ENCODE assay signal across 17 mouse cellular contexts in genomic region chr14:122683645-122684044, GRCm38 (mm10).
DNase-seq lines count a peak whose midpoint lies in the region; ATAC-seq and TF ChIP-seq lines count a peak whose summit lies in the region.
"Had no signal": no experiment of that assay in that cellular context is flagged by ENCODE, and none has a peak within 500 bp of the region (broad histone marks: within the 10 kb centered on the region; RNA-seq: fewer than 3 reads in every experiment).

No protein-coding gene starts in this region.

- TF ChIP-seq CTCF in MEL (IDR thresholded peaks at IDR 0.05 in 2 of 3, conservative IDR thresholded peaks at IDR 0.05 in 1 of 3; ENCODE audit: control insufficient read depth in 1 of 3, insufficient read depth in 1 of 3, low read depth in 2 of 3, low read length in 3 of 3, poor library complexity in 1 of 3, severe bottlenecking in 1 of 3): no peak

- ATAC-seq in midbrain, embryonic 11.5 days (ENCODE audit: low FRiP score): no peak
- no peak for ATAC-seq in midbrain, embryonic 13.5 days
- ATAC-seq: inflammation-experienced regulatory T-cells, adult 6 months had no signal

- no peaks in the 10 kb centered on the region for H3K36me3 ChIP-seq in midbrain, embryonic 11.5 days (ENCODE audit: control insufficient read depth, insufficient read depth, low read length)
- H3K36me3 ChIP-seq in midbrain, embryonic 13.5 days: no peaks in the 10 kb centered on the region
- H3K36me3 ChIP-seq in MEL (ENCODE audit: control insufficient read depth in 1 of 2, insufficient read depth in 2 of 2, low read length in 2 of 2): no peaks in the 10 kb centered on the region; a peak in 2 of 4 replicates
- H3K36me3 ChIP-seq: embryonic facial prominence, embryonic 13.5 days; forebrain, embryonic 12.5 days; heart, embryonic 10.5 days had no signal

- WGBS in midbrain, embryonic 11.5 days: 79% methylated on average over 1 of the region's 1 CpGs
- WGBS in midbrain, embryonic 13.5 days: 82% methylated on average over 1 of the region's 1 CpGs

- TF ChIP-seq EP300 in MEL (IDR thresholded peaks at IDR 0.05; ENCODE audit: low read depth in 1 of 2, low read length in 2 of 2): 0 out of 4 replicates have a peak, but pooled peaks of 1 of the 2 experiments have one; percentile 8

- intact Hi-C loops in left cerebral cortex, postnatal 14 days (cut with DNase I): no loop called here

- no peak overlapping the region for H3K4me2 ChIP-seq in midbrain, embryonic 11.5 days
- no peak overlapping the region for H3K4me2 ChIP-seq in midbrain, embryonic 13.5 days (replicated peaks)
- H3K4me2 ChIP-seq: embryonic facial prominence, embryonic 13.5 days; forebrain, embryonic 12.5 days; hindbrain, embryonic 12.5 days had no signal

- H3K4me3 ChIP-seq in midbrain, embryonic 11.5 days (ENCODE audit: low read depth, low read length): no peak overlapping the region
- no peak overlapping the region for H3K4me3 ChIP-seq in midbrain, embryonic 13.5 days (replicated peaks)
- H3K4me3 ChIP-seq in MEL (ENCODE audit: control insufficient read depth in 1 of 2, insufficient read depth in 1 of 2, low read depth in 2 of 2, low read length in 2 of 2): no peak overlapping the region
- H3K4me3 ChIP-seq: embryonic facial prominence, embryonic 13.5 days; forebrain, embryonic 12.5 days; heart, embryonic 10.5 days; hindbrain, embryonic 12.5 days had no signal

- H3K79me2 ChIP-seq in MEL (ENCODE audit: control insufficient read depth, insufficient read depth, low read length, poor library complexity): no peaks in the 10 kb centered on the region

- H3K27ac ChIP-seq in midbrain, embryonic 11.5 days (ENCODE audit: low read depth, low read length): no peak overlapping the region
- no peak overlapping the region for H3K27ac ChIP-seq in midbrain, embryonic 13.5 days
- no peak overlapping the region for H3K27ac ChIP-seq in MEL (ENCODE audit: control insufficient read depth, low read depth, low read length)
- H3K27ac ChIP-seq: embryonic facial prominence, embryonic 13.5 days; heart, embryonic 10.5 days had no signal

- H3K9me3 ChIP-seq in midbrain, embryonic 11.5 days (ENCODE audit: control insufficient read depth, low read length): no peaks in the 10 kb centered on the region
- no peaks in the 10 kb centered on the region for H3K9me3 ChIP-seq in midbrain, embryonic 13.5 days
- H3K9me3 ChIP-seq in MEL (replicated peaks; ENCODE audit: insufficient read depth, low read length): no peaks in the 10 kb centered on the region
- H3K9me3 ChIP-seq: embryonic facial prominence, embryonic 13.5 days; forebrain, embryonic 12.5 days; G1E; heart, embryonic 10.5 days; hindbrain, embryonic 12.5 days had no signal

- H3K4me1 ChIP-seq in midbrain, embryonic 11.5 days (ENCODE audit: control insufficient read depth, insufficient read depth, low read length): no peaks in the 10 kb centered on the region
- peaks cover 18% of the 10 kb centered on the region for H3K4me1 ChIP-seq in midbrain, embryonic 13.5 days (replicated peaks)
- H3K4me1 ChIP-seq in MEL (ENCODE audit: control insufficient read depth in 1 of 2, insufficient read depth in 2 of 2, low read length in 2 of 2): peaks cover 0 to 8% of the 10 kb centered on the region in 2 experiments; a peak in 2 of 4 replicates

- no peak overlapping the region for H3K9ac ChIP-seq in midbrain, embryonic 11.5 days (ENCODE audit: low read length)
- H3K9ac ChIP-seq in midbrain, embryonic 13.5 days (replicated peaks): no peak overlapping the region
- no peak overlapping the region for H3K9ac ChIP-seq in MEL (ENCODE audit: control insufficient read depth, low read depth, low read length, poor library complexity, severe bottlenecking)
- H3K9ac ChIP-seq: embryonic facial prominence, embryonic 13.5 days; forebrain, embryonic 12.5 days; hindbrain, embryonic 12.5 days had no signal

- peak; percentile 37 for DNase-seq in midbrain, embryonic 11.5 days (ENCODE audit: low spot score, missing footprints)
- DNase-seq in MEL (ENCODE audit: low read depth, low spot score): no peak
- DNase-seq in retina, embryonic 14.5 days (ENCODE audit: low spot score): peak; percentile 64
- no peak for DNase-seq in lung, postnatal 25 days (ENCODE audit: low spot score)
- DNase-seq in left cerebral cortex, postnatal 14 days (ENCODE audit: low spot score in 2 of 2): no peak
- DNase-seq: adrenal gland, postnatal 25 days; gastrocnemius, postnatal 36 days; heart, adult 11 months; heart, postnatal 10 days; heart, postnatal 4 days had no signal

- no peaks in the 10 kb centered on the region for H3K27me3 ChIP-seq in midbrain, embryonic 11.5 days (ENCODE audit: control insufficient read depth, insufficient read depth, low read length)
- H3K27me3 ChIP-seq in midbrain, embryonic 13.5 days: no peaks in the 10 kb centered on the region
- no peaks in the 10 kb centered on the region for H3K27me3 ChIP-seq in MEL (ENCODE audit: control insufficient read depth in 1 of 2, insufficient read depth in 2 of 2, low read length in 2 of 2)
- H3K27me3 ChIP-seq: embryonic facial prominence, embryonic 13.5 days; forebrain, embryonic 12.5 days; hindbrain, embryonic 12.5 days had no signal

- TF ChIP-seq POLR2A in MEL (IDR thresholded peaks at IDR 0.05; ENCODE audit: control insufficient read depth in 1 of 2, insufficient read depth in 1 of 2, low read depth in 1 of 2, low read length in 2 of 2, poor library complexity in 1 of 2): no peak

- no peak for TF ChIP-seq RAD21 in MEL (IDR thresholded peaks at IDR 0.05; ENCODE audit: low read depth, low read length)

TF ChIP-seq in MEL, 35 proteins besides CTCF, POLR2A, EP300 and RAD21:
- peak; percentile 47 for TF ChIP-seq ZNF384 (IDR thresholded peaks at IDR 0.05; ENCODE audit: low read depth, low read length)
- peak; percentile 53; the same call in 1 of the 2 replicates for TF ChIP-seq MEF2A (IDR thresholded peaks at IDR 0.05; ENCODE audit: extremely low read depth, insufficient replicate concordance, low read depth, low read length, poor library complexity, severe bottlenecking)
- 0 out of 2 replicates have a peak, but pooled peaks have one; percentile 5 for TF ChIP-seq TCF12 (IDR thresholded peaks at IDR 0.05; ENCODE audit: low read depth, low read length)
- no peak for TF ChIP-seq GABPA (IDR thresholded peaks at IDR 0.05; ENCODE audit: low read depth, low read length)

Comparison
In these comparisons a context has a peak if more than half of its experiments do, and no peak if none do; other contexts are left out.
1. DNase-seq: peak in midbrain, embryonic 11.5 days (single experiment) and retina, embryonic 14.5 days (single experiment); none in MEL (single experiment), lung, postnatal 25 days (single experiment) and left cerebral cortex, postnatal 14 days (0 of 2).